Mouse (Mus musculus) testis, postnatal 10 days (tissue): Measurements from ENCODE around the gene Ppp1r14b.

Experiments used
- DNase-seq: peaks from one replicate; pipeline ENCODE4 v3.0.0; 2021; ENCODE audit warnings: low spot score

Gene Ppp1r14b

DNA sequence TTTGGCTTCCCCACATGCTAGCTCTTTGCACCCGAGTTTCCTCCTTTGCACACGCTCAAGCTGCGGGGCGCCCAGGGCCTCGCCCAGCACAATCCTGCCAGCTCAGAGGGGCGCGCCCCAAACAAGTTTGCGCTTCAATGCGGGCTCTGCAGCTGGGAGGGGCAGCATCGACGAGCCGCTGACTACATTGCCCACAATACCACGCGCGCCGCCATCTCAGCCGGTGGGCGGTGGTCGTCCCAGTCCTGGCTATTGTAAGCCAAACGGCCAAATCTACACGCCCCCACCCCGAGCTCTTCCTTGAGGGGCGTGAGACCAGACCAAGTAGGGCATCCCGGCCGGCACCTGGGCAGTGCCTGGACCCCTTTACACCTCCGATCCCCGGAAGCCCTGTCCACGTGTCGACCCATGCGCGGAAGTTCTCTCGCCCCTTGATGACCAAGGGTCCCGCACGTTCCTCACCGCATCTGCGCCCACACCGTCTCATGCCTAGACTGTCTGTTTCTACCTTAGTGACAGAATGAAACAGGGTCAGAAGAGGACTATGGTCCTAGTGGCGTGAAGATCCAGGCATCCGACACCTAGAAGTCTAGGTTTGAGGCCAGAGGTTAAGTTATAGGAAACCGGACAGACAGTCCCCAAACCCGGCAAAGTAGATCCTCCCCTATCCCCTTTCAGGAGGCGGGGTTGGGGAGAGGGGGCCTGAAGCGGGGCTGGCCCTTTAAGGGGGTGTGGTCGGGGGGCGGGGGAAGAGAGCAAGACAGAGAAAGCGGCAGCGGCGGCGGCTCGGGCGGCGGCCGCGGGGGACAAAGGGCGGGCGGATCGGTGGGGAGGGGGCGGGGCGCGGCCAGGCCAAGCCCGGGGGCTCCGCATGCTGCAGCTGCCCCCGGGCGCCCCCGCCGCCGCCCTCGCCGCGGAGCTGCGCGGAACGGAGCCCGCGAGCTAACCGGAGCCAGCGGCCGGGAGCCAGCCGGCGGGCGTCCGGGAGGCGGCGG, at the start of gene Ppp1r14b:
Gene Ppp1r14b, plus strand, starts transcription at position 758 of the 995 bp plus-strand sequence.
- peak; percentile 94 for DNase-seq

- DNase-seq, result peak; percentile 51
These were observed 49.5 kb upstream of the Ppp1r14b start, which contains the start of gene Catsperz for GRCm38 (mm10) chr19:6925307-6925573. Gene Catsperz (minus strand): TSS chr19:6925380.

DNA sequence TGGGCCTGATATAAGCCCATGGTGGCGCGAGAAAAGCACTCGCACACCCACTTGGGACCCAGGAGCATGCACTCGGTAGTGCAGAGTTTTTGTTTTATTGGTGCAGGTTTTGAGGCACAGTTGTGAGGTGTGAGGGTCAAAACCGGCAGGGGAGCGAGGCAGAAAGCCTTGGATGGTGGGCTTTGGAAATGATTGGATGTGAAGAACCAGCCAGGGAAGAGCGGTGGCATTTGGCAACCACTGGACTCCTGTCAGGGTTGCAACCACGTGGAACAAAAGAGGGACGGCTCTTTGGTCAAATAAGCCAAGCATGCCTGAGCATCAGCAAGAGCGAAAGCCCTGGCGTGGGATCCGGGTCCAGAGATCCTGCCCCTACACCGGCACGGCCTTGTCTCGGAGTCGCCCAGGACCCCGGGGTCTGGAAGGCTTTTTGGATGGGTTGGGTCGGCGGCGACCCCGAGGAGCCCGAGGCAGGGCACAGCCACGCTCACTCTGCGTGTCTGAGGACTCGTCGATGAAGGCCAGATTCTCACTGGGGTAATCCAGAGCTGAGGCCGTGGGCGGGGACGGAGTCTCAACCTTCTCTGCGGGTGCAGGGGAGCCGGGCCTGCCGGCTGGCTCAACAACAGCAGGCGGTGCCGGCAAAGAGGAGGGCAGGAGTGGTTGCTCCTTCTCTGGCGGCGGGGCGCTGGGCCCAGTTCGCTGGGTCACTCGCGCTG, 49.0 kb upstream of the Ppp1r14b start:
- peak; percentile 52 for DNase-seq

DNA sequence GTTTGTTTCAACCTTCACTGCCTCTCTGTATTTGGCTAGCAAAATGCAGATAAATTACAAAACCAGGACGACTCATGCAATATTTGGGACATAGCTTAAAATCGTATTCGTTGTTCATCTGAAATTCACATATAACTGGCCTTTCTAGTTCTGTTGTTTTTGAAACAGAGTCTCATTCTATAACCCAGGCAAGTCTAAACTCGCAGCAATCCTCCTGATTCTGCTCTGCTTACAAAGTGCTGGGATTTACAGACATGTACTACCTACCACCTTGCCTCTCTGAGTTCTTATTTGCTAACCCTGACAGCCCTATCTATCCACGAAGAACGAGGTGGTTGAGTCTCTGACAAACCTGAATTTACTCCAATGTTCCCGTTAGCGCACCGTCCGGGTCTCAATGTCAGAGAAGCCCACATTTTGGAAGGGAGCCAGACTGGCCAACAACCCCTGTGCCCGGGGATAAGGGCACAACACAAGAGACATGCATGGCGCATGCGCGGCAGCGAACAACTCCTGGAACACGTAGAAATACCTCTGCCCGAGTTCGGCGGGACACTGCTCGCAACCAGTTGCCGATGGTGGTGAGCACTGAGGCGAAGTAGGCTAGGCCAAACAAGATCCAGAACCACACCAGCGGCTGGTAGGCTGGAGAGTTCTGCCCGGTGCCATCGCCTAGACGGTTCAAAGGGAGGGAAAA, 48.1 kb upstream of the Ppp1r14b start:
- DNase-seq, result peak; percentile 58

- DNase-seq, result peak; percentile 38
These were observed 46.7 kb upstream of the Ppp1r14b start for GRCm38 (mm10) chr19:6928080-6928479.

- no peak for DNase-seq
These were observed 43.8 kb upstream of the Ppp1r14b start for GRCm38 (mm10) chr19:6931002-6931401.

GRCm38 (mm10) chr19:6932018-6932417, 42.8 kb upstream of the Ppp1r14b start:
- no peak for DNase-seq

- no peak for DNase-seq
These were observed 41.7 kb upstream of the Ppp1r14b start for GRCm38 (mm10) chr19:6933102-6933435.

DNA sequence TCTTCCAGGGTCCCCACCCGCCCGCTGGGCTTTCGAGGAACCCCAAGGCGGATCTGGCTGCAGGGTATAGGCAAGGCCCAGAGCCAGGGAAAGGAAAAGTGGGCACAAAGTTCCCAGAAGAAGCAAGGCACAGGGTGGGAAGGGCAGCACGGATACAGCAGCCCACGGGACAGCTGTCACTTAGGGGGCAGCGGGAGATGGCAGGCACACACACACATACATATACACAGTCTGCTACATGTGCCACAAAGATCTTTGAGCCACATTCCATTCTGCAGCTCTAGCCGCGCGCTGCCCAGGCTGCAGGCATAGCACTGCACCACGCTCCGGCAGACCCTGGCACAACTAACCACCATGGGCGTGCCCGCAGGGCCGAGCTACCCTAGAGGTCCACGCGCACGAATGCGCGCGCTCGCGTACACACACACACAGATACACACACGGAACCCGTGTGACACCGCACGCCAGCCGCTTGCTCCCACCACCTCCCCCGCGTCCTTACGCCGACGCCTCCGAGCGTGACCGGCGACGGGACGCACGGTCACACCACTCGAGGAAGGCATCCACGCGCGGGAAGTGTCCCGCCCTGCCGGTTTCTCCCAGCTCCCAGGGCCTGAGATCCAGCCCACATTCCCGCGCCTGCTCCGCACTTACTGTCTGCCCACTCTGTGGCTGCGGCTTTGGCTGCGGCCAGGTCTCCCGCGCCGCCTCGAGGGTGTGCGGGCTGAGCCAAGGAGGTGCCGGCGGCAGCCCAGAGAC, 41.2 kb upstream of the Ppp1r14b start:
- DNase-seq, result peak; percentile 48

- peak; percentile 47 for DNase-seq
These were observed 40.4 kb upstream of the Ppp1r14b start, which contains the start of gene Kcnk4 for GRCm38 (mm10) chr19:6934195-6934977. Gene Kcnk4 (minus strand): TSS chr19:6934515.

DNA sequence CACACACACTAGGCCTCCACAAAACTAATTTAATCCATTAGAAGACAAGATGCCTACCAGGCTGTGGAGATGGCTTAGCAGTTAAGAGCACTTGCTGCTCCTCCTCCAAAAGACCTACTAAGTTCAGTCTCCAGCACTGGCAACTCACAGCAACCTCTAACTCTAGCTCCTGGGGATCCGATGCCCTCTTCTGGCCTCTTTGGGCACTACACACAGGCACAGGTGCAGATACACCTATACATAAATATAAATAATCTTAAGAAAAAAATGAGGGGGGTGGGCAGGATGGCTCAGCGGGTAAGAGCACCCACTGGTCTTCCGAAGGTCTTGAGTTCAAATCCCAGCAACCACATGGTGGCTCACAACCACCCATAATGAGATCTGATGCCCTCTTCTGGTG, 38.5 kb upstream of the Ppp1r14b start:
- peak; percentile 54 for DNase-seq

GRCm38 (mm10) chr19:6937541-6938465, 37.0 kb upstream of the Ppp1r14b start:
- DNase-seq, result peak; percentile 46

DNA sequence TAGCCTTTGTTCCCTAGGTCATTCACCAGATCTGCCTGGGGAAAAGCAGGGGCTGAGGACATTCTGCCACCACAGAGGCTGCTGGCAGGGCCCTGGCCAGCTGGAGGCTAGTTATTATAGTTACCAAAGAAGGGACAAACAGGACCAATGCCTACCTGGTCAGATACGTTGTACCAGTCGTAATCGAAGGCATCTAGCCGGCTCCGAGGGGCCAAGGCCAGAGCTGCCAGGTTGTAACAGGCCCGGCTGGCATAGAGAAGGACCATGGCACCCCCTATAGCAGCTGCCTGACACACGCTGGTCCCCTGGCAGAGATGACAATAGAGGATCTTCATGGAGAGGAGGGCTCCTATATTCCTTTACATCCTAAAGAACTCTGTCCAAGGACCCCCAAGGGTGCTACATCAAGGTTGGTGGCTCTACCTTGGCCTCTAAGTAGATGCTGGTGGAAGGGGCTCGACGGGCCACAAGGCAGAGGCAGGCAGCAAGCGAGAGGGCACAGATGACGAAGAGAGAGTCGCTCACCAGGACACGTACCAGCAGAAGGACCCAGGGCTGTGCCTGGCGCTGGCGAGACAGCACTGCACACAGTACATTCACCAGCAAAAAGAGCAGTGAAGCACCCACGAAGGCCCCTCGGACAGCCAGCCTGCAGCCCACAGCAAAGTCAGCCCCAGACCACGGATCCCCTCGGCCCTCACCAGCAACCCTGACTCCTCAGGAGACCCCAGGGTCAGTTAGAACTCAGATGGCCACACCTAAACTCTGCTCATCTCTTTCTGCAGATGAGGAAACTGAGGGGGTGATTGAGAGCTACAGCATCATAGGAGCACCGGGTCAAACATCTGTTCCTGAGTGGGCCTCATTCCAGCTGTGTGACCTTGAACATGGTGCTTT, 35.4 kb upstream of the Ppp1r14b start:
- peak; percentile 43 for DNase-seq

GRCm38 (mm10) chr19:6940396-6941351, 34.1 kb upstream of the Ppp1r14b start:
- no peak for DNase-seq

GRCm38 (mm10) chr19:6941372-6942248, 33.2 kb upstream of the Ppp1r14b start, which contains the start of gene Bad:
Gene Bad (plus strand): TSS chr19:6941861.
- DNase-seq, result peak; percentile 97

- peak; percentile 94 for DNase-seq
These were observed 32.5 kb upstream of the Ppp1r14b start, which contains the start of gene Gpr137 for GRCm38 (mm10) chr19:6942249-6942691. Gene Gpr137 (minus strand): TSS chr19:6942480.
